Mouse (Mus musculus) erythroblast, adult 5-6 weeks (primary cell): Measurements from ENCODE around the gene Cysrt1. TPM values are rescaled to one million over a fixed set of nuclear protein-coding genes. Genes with fewer than 3 reads are reported as not detected.
A peak's percentile ranks its signal among the peaks of the same experiment; 100 is the strongest.

Experiments
- ATAC-seq: replicated peaks from 2 replicates; pipeline ENCODE4 v1.8.0; 2016; ENCODE audit warnings: moderate number of reproducible peaks, mild to moderate bottlenecking, moderate TSS enrichment, inconsistent platforms; ENCODE audit not compliant: poor library complexity, low FRiP score, severe bottlenecking
- total RNA-seq, 2 experiments: library from RNA; stranded (forward) in 1 of 2; stranded (reverse) in 1 of 2; fragments of 150-400 nt in 1 of 2; fragments of 200-764, 138-1000 nt in 1 of 2; gene quantifications; 2 replicates each; pipeline versions ENCODE4 v1.2.3 to v1.2.4; 2015 to 2017; ENCODE audit warnings: low replicate concordance in 2 of 2

Cysrt1 gene
- total RNA-seq, 2 experiments from 2014 or later = not detected

- no peak for ATAC-seq
Observed at GRCm38 (mm10) chr2:25217666-25218065, 24.6 kb downstream of the Cysrt1 start.

DNA sequence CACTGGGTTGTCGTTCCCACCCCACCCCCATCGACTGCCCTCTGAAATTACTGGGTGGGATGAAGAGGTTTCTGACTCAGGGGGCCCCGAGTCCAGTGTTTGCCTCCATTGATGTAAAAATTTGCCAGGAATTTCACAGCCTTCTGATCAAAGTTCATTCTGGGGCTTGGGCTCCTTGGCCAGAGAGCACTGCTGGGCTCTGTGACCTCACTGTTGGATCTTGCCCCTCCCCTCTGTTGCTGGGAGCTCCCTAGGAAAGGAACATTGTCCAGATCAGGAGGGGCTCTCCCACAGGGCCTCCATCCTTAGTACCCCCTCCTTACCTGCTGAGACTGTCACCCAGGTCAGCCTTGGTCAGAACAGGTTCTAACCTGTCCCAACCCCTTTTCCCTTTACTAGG is 27.8 kb downstream of the Cysrt1 start, which contains the start of gene Stpg3:
Stpg3 (minus strand) TSS at position 194 of the 400 bp plus-strand sequence.
- no peak for ATAC-seq

- no peak for ATAC-seq
Observed at GRCm38 (mm10) chr2:25213266-25213865, 28.9 kb downstream of the Cysrt1 start.

GRCm38 (mm10) chr2:25211121-25211670 is 31.1 kb downstream of the Cysrt1 start, which contains the start of gene Nelfb:
TSS of gene Nelfb (minus strand) at chr2:25211489.
- peak; percentile 93 for ATAC-seq

GRCm38 (mm10) chr2:25210686-25211085 is 31.6 kb downstream of the Cysrt1 start:
- ATAC-seq = peak; percentile 48

DNA sequence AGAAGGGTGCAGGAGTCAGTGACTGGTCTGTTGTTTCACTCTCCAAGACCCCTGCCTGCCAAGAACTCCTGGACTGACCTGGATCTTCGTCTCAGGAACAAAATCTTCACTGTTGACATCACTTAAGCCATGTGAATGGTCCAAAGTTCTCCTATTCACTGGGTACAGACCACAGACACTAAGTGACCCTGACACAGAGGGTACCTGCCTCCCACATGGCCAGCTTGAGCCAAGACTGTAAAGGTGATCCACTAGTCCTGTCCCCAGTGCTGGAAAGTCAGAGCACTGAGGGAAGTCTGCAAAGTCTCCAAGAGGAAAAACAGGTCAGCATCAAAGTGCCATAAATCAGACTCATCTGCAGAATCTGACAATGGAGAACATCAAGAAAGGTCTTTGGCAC is 34.7 kb downstream of the Cysrt1 start:
- ATAC-seq = no peak

DNA sequence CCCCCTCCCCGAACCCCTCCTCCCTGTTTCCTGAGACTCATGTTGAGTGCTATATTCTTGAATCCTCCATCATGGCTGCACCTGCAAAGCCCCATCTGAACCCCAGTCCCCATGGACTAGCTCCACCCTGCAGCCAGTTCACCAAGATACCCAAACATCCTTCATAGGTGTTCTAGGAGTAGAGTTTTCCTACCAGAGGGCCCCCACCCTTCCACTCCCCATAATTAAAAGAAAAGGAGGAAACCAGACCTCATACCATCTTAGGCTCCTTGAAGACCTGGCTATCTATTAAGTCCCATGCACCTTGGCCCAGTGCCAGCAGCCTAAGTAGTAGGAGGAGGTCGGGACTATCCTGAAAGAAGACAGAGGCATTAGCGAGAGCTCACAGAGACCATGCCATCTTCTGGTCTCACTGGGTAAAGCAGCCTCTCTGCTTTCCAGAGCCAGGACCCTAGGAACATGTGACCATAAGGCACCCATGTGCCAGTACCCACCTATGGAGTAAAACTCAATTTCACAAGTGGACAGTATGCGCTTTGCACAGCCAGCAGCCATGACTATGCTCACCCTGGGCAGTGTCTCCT is 38.5 kb downstream of the Cysrt1 start:
- ATAC-seq = peak; percentile 71

- no peak for ATAC-seq
Observed at GRCm38 (mm10) chr2:25200631-25201030, 41.6 kb downstream of the Cysrt1 start.

- ATAC-seq = no peak
Observed at GRCm38 (mm10) chr2:25197946-25198345, 44.3 kb downstream of the Cysrt1 start.

DNA sequence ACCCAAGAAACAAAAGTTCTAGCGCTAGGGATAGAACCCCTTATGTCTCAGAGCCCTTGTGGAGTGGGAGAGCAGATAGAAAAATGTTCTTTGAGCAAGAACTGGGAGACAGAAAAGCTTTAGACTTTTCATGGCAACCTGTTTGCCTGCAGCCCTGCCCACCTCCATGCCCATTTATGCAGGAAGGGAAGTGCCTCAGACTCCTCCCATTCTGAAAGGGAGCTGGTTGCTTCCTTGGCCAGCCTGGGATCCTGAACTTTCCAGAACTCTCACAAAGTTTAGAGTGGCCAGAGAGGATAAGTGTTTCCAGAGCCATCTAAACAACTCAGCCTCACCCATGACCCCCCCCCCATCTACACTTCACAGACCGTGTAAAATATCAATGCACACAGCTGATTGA is 45.1 kb downstream of the Cysrt1 start:
- ATAC-seq = no peak

DNA sequence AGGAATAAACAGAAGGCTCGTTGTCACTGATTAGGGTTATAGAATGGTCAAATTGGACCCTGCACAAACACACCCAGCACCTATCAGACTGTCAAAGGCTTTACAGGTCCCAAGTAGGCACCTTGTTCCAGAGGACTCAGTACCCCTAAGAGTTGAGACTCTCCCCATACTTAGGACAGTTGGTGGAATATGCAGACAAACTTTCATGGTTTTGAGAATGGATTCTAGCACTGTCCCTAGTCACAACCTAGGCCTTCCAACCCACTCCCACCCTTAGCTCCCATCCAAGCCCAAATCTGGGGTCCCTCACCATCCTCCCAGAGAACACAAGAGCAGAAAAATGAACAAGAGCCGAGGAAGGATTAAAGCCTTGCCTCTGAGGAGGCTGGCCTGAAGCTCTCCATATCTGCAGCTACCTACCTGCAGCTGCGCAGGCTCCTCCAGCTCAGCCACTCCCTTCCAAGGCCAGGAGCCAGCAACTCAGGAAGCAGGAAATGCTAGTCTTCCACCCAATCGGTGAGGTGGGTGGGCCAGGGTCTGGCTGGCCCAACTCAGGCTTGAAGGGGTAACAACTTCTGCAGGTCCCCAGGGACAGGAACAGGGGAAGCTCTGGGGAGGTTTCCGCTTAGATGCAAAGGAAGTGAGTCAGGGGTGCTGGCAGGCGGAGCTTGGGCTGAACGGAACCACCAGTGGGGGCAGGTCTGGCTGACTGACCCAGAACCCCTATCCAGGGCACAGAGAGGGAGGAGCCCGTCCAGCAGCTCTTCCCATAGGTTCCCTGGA is 45.9 kb downstream of the Cysrt1 start, which contains the start of gene Tor4a:
Tor4a (minus strand) TSS at position 715 of the 783 bp plus-strand sequence.
- ATAC-seq = peak; percentile 47; the same call in 1 of the 2 replicates

DNA sequence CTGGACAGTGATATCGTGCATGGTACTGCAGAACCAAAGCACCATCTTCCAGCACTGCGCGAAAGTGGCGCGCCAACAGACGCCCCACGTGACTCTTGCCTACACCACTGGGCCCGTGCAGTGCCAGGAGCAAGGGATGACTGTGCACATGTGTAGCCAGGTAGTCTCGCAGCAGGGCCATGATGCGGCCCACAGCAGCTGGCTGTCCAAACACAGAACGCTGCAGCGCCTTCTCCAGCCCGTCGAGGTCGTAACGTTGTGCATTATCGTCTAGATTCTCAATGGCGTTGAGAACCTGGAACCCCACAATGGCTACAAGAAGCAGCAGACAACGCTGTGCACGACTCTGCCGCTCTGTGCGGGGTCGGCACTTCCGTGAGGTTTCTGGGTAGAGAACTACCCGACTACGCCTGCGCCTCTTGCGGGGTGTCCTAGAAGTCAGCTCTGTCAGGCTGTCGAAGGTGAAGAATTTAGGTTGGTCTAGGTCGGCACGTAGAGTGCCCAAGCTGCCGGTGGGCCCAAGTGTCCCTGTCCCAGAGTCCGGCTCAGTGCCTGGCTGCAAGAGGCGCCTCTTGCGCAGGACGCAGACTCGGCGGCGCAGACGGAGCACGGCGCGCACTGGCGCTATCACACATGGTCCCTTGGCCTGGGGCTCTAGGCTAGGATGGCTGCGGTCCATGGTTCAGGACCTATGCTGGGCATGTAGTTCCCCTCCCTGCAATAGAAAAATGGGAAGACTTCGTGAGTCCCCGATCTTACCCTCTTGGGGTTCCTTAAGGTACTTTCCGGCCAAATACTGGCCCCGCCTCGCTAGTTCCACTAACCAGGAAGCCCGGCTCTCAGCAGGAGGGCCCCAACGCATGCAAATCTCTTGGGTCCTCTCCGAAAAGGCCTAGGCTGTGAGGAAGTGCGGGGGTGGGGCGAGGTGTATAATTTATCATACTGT is 46.8 kb downstream of the Cysrt1 start:
- ATAC-seq = peak; percentile 84

DNA sequence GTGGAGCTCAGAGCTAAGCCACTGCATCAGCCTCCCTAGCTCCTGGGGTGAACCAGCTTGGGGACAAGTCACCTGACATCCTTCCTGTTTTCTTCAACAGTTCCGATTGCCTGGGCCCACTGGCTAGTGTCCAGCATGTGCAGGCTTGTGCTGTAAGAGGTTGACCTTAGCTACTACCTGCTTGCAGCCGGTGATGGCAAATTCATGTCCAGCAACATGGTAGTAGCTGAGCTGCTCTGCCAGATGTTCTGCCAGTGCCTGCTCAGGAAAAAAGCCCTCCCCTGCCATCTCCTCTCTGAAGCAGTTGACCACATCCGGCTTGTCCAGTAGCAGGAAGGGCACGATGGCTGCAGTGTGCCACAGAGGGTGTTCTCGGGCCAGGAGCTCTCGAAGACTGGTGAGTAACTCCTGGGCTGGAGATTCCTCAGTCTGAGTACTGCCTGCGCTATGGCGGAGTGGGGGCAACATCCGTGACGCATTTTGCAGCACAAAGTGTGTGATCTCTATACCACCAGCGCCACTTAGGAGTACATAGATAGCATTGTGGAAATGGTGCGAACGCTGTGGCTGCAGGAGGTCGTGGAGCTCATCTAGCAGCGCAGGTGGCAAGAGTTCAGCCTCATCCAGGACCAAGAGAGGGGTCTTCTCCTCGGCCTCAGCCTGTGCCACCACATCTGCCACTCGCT is 47.6 kb downstream of the Cysrt1 start:
- ATAC-seq = peak; percentile 1; the same call in 1 of the 2 replicates

GRCm38 (mm10) chr2:25194006-25194405 is 48.2 kb downstream of the Cysrt1 start:
- ATAC-seq = no peak

DNA sequence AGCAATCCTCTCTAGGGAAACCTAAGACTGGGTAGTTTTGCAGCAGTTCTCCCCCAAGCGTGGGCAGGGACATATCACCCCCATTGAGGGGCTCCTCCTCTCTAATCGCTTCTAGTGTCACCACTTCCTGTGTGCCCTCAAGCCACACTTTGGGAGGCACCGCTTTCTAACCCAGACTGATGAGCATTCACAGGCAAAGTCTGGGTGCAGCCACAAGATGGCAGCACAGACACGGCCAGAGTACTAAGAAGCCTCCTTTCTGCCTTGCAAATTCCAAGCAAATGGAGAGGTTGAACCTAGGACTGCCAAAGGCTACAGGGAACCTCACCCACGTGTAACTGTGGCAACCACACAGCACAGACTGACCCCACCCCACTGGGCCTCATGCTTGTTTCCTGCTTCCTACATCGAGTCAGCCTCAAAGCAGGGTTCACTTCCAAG is 48.9 kb downstream of the Cysrt1 start:
- peak; percentile 63 for ATAC-seq
